ENCODE assay signal across 22 mouse cellular contexts in genomic region chr6:88033504-88033903, GRCm38 (mm10). TPM values are rescaled to one million over a fixed set of nuclear protein-coding genes. Genes with fewer than 3 reads are reported as not detected.
DNase-seq lines count a peak whose midpoint lies in the region; ATAC-seq lines count a peak whose summit lies in the region.
"Had no signal": no experiment of that assay in that cellular context is flagged by ENCODE, and none has a peak within 500 bp of the region (broad histone marks: within the 10 kb centered on the region; RNA-seq: fewer than 3 reads in every experiment).

No protein-coding gene starts in this region.

- DNase-seq in A20 (ENCODE audit: low read depth, low spot score): peak; percentile 82
- peak; percentile 30 to 32 for DNase-seq in B cell, adult 2 months
- no peak for DNase-seq in yolk sac, embryonic 10.5 days (ENCODE audit: low spot score)
- DNase-seq in right cerebral cortex, postnatal 36 days (ENCODE audit: low spot score in 2 of 2): no peak
- DNase-seq in adrenal gland, adult 8-10 months: no peak
- DNase-seq: adrenal gland, postnatal 14 days; cerebellum, adult 18-20 months; cerebellum, postnatal 14 days; heart, postnatal 10 days; kidney, adult 11 months; kidney, postnatal 14 days; layer of hippocampus, adult 9-11 months; lung, embryonic 14.5 days; lung, postnatal 14 days; right cerebral cortex, adult 18-20 months; thymus, postnatal 14 days had no signal

- ATAC-seq in granulocyte monocyte progenitor cell, adult 5-6 weeks (replicated peaks; ENCODE audit: poor library complexity, severe bottlenecking): peak; percentile 94
- peak; percentile 86 for ATAC-seq in monocyte, adult 5-6 weeks (replicated peaks; ENCODE audit: insufficient number of reproducible peaks, low FRiP score, low TSS enrichment, poor library complexity, severe bottlenecking)
- ATAC-seq: forebrain, embryonic 13.5 days; inflammation-experienced regulatory T-cells, adult 6 months; Patski had no signal

RNA-seq across cellular contexts. Expression of gene Rab7, which starts 11.6 kb away (rescaled TPM):
- total RNA-seq in granulocyte monocyte progenitor cell, adult 5-6 weeks (2014; fragmentation: Nextera tagmentation): 239 and 246 TPM in 2 replicates
- 89.1 and 102 TPM in 2 replicates for total RNA-seq in granulocyte monocyte progenitor cell, adult 5-6 weeks (2017)
- 113 to 127 TPM (median 126 TPM) in 3 replicates for total RNA-seq in monocyte, adult 5-6 weeks (2017)
- 100 to 1,000 TPM; 310 to 390 (median 354) TPM for total RNA-seq in adrenal gland, adult 8-10 months (2022)

RNA-seq across cellular contexts. Expression of gene Rpn1, which starts 50.8 kb away (rescaled TPM):
- total RNA-seq in granulocyte monocyte progenitor cell, adult 5-6 weeks (2014; fragmentation: Nextera tagmentation): 254 and 266 TPM in 2 replicates
- 386 and 482 TPM in 2 replicates for total RNA-seq in granulocyte monocyte progenitor cell, adult 5-6 weeks (2017)
- total RNA-seq in monocyte, adult 5-6 weeks (2017): 66.8 to 91.7 TPM (median 77.6 TPM) in 3 replicates
- 100 to 1,000 TPM; 275 to 361 (median 317) TPM for total RNA-seq in adrenal gland, adult 8-10 months (2022)

RNA-seq across cellular contexts. Expression of gene H1fx, which starts 52.1 kb away (rescaled TPM):
- total RNA-seq in granulocyte monocyte progenitor cell, adult 5-6 weeks (2014; fragmentation: Nextera tagmentation): 1.4 and 4.9 TPM in 2 replicates
- 0.78 and 2.7 TPM in 2 replicates for total RNA-seq in granulocyte monocyte progenitor cell, adult 5-6 weeks (2017)
- total RNA-seq in monocyte, adult 5-6 weeks (2017): not detected in 3 replicates
- total RNA-seq in adrenal gland, adult 8-10 months (2022): 10 to 100 TPM in 1 of 4 experiments, 1 to 10 TPM in 3; 4.4 to 10.0 (median 7.4) TPM
- total RNA-seq: MEL had no signal

Comparison
In these comparisons a context has a peak if more than half of its experiments do, and no peak if none do; other contexts are left out.
1. DNase-seq: peak in A20 (single experiment) and B cell, adult 2 months (2 of 2); none in yolk sac, embryonic 10.5 days (single experiment), right cerebral cortex, postnatal 36 days (0 of 2) and adrenal gland, adult 8-10 months (single experiment).